Mouse (Mus musculus) embryonic facial prominence, embryonic 12.5 days (tissue): ENCODE results near the gene Tmem69. TPM values are rescaled to one million over a fixed set of nuclear protein-coding genes. Genes with fewer than 3 reads are reported as not detected.

Source experiments
- ATAC-seq: fragments of 200-750 bp; cut with Nextera tagmentation; 2 replicates; pipeline ENCODE4 v1.8.0; 2017; ENCODE audit not compliant: insufficient number of reproducible peaks, insufficient read depth, low FRiP score, low TSS enrichment
- H3K27ac ChIP-seq: fragments of 300-500 bp; sonication (generic); 2 replicates; pipeline ENCODE4 v1.5.1; 2016; ENCODE audit warnings: mild to moderate bottlenecking
- H3K27me3 ChIP-seq: fragments of 300-500 bp; sonication (generic); 2 replicates; pipeline ENCODE4 v1.6.1; 2016; ENCODE audit warnings: mild to moderate bottlenecking, moderate library complexity
- H3K36me3 ChIP-seq: fragments of 300-500 bp; sonication (generic); 2 replicates; pipeline ENCODE4 v1.6.1; 2016; ENCODE audit warnings: mild to moderate bottlenecking
- H3K4me1 ChIP-seq: fragments of 300-500 bp; sonication (generic); 2 replicates; pipeline ENCODE4 v1.6.1; 2016
- H3K4me2 ChIP-seq: fragments of 300-500 bp; sonication (generic); replicated peaks from 2 replicates; pipeline ENCODE4 v1.6.1; 2016; ENCODE audit warnings: mild to moderate bottlenecking, moderate library complexity
- H3K4me3 ChIP-seq: fragments of 300-500 bp; sonication (generic); 2 replicates; pipeline ENCODE4 v1.5.1; 2016; ENCODE audit warnings: mild to moderate bottlenecking
- H3K9ac ChIP-seq: fragments of 300-500 bp; sonication (generic); 2 replicates; pipeline ENCODE4 v1.6.1; 2016; ENCODE audit warnings: mild to moderate bottlenecking, moderate library complexity
- H3K9me3 ChIP-seq: fragments of 300-500 bp; sonication (generic); 2 replicates; pipeline ENCODE4 v1.6.1; 2016; ENCODE audit warnings: mild to moderate bottlenecking, moderate library complexity
- WGBS: fragments of 180-500 bp; shearing (Covaris S2); methylation state at CpG from one replicate; pipeline ENCODE4 v1.1.7; 2016; 5-methylcytosine and 5-hydroxymethylcytosine counted together
- polyA plus RNA-seq: library from polyadenylated mRNA; unstranded; fragments of >200 nt; fragmentation: Nextera tagmentation; extraction: Ambion mirVana; gene quantifications from 2 replicates; pipeline ENCODE4 v1.2.1, GENCODE M21; 2016

Tmem69 gene
- 21.5 and 21.6 TPM in 2 replicates for polyA plus RNA-seq

GRCm38 (mm10) chr4:116555413-116556300 lies at the start of gene Tmem69:
TSS of gene Tmem69 (minus strand) at chr4:116555936.
- H3K4me1 ChIP-seq = peaks cover 2% of the 10 kb centered on the region
- peaks cover 7% of the 10 kb centered on the region; the same call in 1 of the 2 replicates for H3K36me3 ChIP-seq
- 4% methylated on average over 23 of the region's 23 CpGs for WGBS
- peak within 1 kb of the TSS; percentile 76 for H3K4me2 ChIP-seq
- H3K27me3 ChIP-seq = no peaks in the 10 kb centered on the region
- ATAC-seq = no peak
- peak within 1 kb of the TSS; percentile 62 for H3K4me3 ChIP-seq
- H3K9me3 ChIP-seq = no peaks in the 10 kb centered on the region
- peak within 1 kb of the TSS; percentile 75 for H3K9ac ChIP-seq
- peak within 1 kb of the TSS; percentile 87 for H3K27ac ChIP-seq

GRCm38 (mm10) chr4:116596978-116597881 lies 41.5 kb upstream of the Tmem69 start:
- Histone ChIP-seq H3K27ac (peak overlapping the region; percentile 65), H3K9me3 (no peaks in the 10 kb centered on the region), H3K36me3 (peaks cover 39% of the 10 kb centered on the region), H3K9ac (peak overlapping the region; percentile 51), H3K27me3 (no peaks in the 10 kb centered on the region), H3K4me3 (peak overlapping the region; percentile 53), H3K4me2 (peak overlapping the region; percentile 68), H3K4me1 (peaks cover 18% of the 10 kb centered on the region; the same call in 1 of the 2 replicates)
- WGBS = 1% methylated on average over 50 of the region's 50 CpGs
- ATAC-seq = peak; percentile 90

GRCm38 (mm10) chr4:116596379-116596778 lies 40.6 kb upstream of the Tmem69 start, which contains the start of gene Ccdc17:
TSS of gene Ccdc17 (plus strand) at chr4:116596654.
- ATAC-seq = no peak
- H3K4me2 ChIP-seq = peak within 1 kb of the TSS; percentile 68
- H3K9ac ChIP-seq = peak within 1 kb of the TSS; percentile 51
- no peaks in the 10 kb centered on the region for H3K9me3 ChIP-seq
- WGBS = 34% methylated on average over 5 of the region's 5 CpGs
- peak within 1 kb of the TSS; percentile 65 for H3K27ac ChIP-seq
- peaks cover 39% of the 10 kb centered on the region for H3K36me3 ChIP-seq
- no peaks in the 10 kb centered on the region for H3K27me3 ChIP-seq
- H3K4me3 ChIP-seq = peak within 1 kb of the TSS; percentile 53
- peaks cover 18% of the 10 kb centered on the region; the same call in 1 of the 2 replicates for H3K4me1 ChIP-seq

GRCm38 (mm10) chr4:116595793-116596192 lies 40.1 kb upstream of the Tmem69 start:
- 81% methylated on average over 8 of the region's 8 CpGs for WGBS
- Histone ChIP-seq H3K27me3 (no peaks in the 10 kb centered on the region), H3K4me3 (no peak overlapping the region), H3K27ac (no peak overlapping the region), H3K9ac (no peak overlapping the region), H3K4me2 (no peak overlapping the region), H3K9me3 (no peaks in the 10 kb centered on the region), H3K4me1 (peaks cover 18% of the 10 kb centered on the region; the same call in 1 of the 2 replicates), H3K36me3 (peaks cover 39% of the 10 kb centered on the region)
- ATAC-seq = no peak

GRCm38 (mm10) chr4:116558151-116558882 lies 2.6 kb upstream of the Tmem69 start:
- Histone ChIP-seq H3K36me3 (0 out of 2 replicates have a peak, but pooled peaks cover 2% of the 10 kb centered on the region), H3K27ac (no peak overlapping the region), H3K4me3 (peak overlapping the region; percentile 62), H3K27me3 (no peaks in the 10 kb centered on the region), H3K9ac (peak overlapping the region; percentile 75), H3K4me1 (peaks cover 2% of the 10 kb centered on the region), H3K9me3 (no peaks in the 10 kb centered on the region), H3K4me2 (peak overlapping the region; percentile 76)
- ATAC-seq = no peak
- 5% methylated on average over 15 of the region's 15 CpGs for WGBS

GRCm38 (mm10) chr4:116557306-116558121 lies 1.8 kb upstream of the Tmem69 start, which contains the start of gene Gpbp1l1:
TSS of gene Gpbp1l1 (plus strand) at chr4:116557658.
- peak within 1 kb of the TSS; percentile 87 for H3K27ac ChIP-seq
- peak within 1 kb of the TSS; percentile 75 for H3K9ac ChIP-seq
- peaks cover 5% of the 10 kb centered on the region; the same call in 1 of the 2 replicates for H3K36me3 ChIP-seq
- WGBS = under 1% methylated on average over 76 of the region's 78 CpGs
- peaks cover 2% of the 10 kb centered on the region for H3K4me1 ChIP-seq
- ATAC-seq = peak; percentile 95
- H3K9me3 ChIP-seq = no peaks in the 10 kb centered on the region
- H3K4me3 ChIP-seq = peak within 1 kb of the TSS; percentile 62
- no peaks in the 10 kb centered on the region for H3K27me3 ChIP-seq
- peak within 1 kb of the TSS; percentile 76 for H3K4me2 ChIP-seq

- Histone ChIP-seq H3K4me1 (peaks cover 2% of the 10 kb centered on the region), H3K9ac (peak overlapping the region; percentile 75), H3K4me2 (peak overlapping the region; percentile 76), H3K9me3 (no peaks in the 10 kb centered on the region), H3K27me3 (no peaks in the 10 kb centered on the region), H3K27ac (peak overlapping the region; percentile 87), H3K4me3 (peak overlapping the region; percentile 62), H3K36me3 (peaks cover 9% of the 10 kb centered on the region; the same call in 1 of the 2 replicates)
- under 1% methylated on average over 28 of the region's 28 CpGs for WGBS
- peak; percentile 97 for ATAC-seq
These were observed 997 bp upstream of the Tmem69 start for GRCm38 (mm10) chr4:116556561-116557305.

GRCm38 (mm10) chr4:116553035-116553434 lies 2.7 kb downstream of the Tmem69 start:
- 89% methylated on average over 3 of the region's 3 CpGs for WGBS
- peaks cover 7% of the 10 kb centered on the region; the same call in 1 of the 2 replicates for H3K36me3 ChIP-seq
- H3K27me3 ChIP-seq = no peaks in the 10 kb centered on the region
- no peak overlapping the region for H3K9ac ChIP-seq
- H3K4me1 ChIP-seq = no peaks in the 10 kb centered on the region
- no peak overlapping the region for H3K27ac ChIP-seq
- no peak for ATAC-seq
- H3K9me3 ChIP-seq = no peaks in the 10 kb centered on the region
- no peak overlapping the region for H3K4me3 ChIP-seq
- no peak overlapping the region for H3K4me2 ChIP-seq

GRCm38 (mm10) chr4:116550432-116550831 lies 5.3 kb downstream of the Tmem69 start:
- Histone ChIP-seq H3K4me1 (no peaks in the 10 kb centered on the region), H3K27me3 (no peaks in the 10 kb centered on the region), H3K36me3 (peaks cover 7% of the 10 kb centered on the region; the same call in 1 of the 2 replicates), H3K9ac (no peak overlapping the region), H3K4me2 (no peak overlapping the region), H3K9me3 (no peaks in the 10 kb centered on the region), H3K4me3 (no peak overlapping the region), H3K27ac (no peak overlapping the region)
- 94% methylated on average over 1 of the region's 1 CpGs for WGBS
- ATAC-seq = no peak

- Histone ChIP-seq H3K9ac (no peak overlapping the region), H3K4me1 (no peaks in the 10 kb centered on the region), H3K4me3 (no peak overlapping the region), H3K4me2 (no peak overlapping the region), H3K36me3 (0 out of 2 replicates have a peak, but pooled peaks cover 5% of the 10 kb centered on the region), H3K27me3 (no peaks in the 10 kb centered on the region), H3K9me3 (no peaks in the 10 kb centered on the region), H3K27ac (no peak overlapping the region)
- 80% methylated on average over 3 of the region's 3 CpGs for WGBS
- ATAC-seq = no peak
These were observed 18.0 kb downstream of the Tmem69 start for GRCm38 (mm10) chr4:116537737-116538136.
